Mouse (Mus musculus) hindbrain, embryonic 10.5 days (tissue): ENCODE results near the gene Cyp2s1. TPM values are rescaled to one million over a fixed set of nuclear protein-coding genes. Genes with fewer than 3 reads are reported as not detected.

Source experiments
- DNase-seq: peaks from one replicate; pipeline ENCODE4 v3.0.0-alpha.2; 2017; ENCODE audit warnings: low spot score
- H3K27ac ChIP-seq: fragments of 300-500 bp; sonication (generic); 2 replicates; pipeline ENCODE4 v1.5.1; 2016; ENCODE audit warnings: mild to moderate bottlenecking, moderate library complexity
- H3K27me3 ChIP-seq: fragments of 300-500 bp; sonication (generic); 2 replicates; pipeline ENCODE4 v1.6.1; 2016; ENCODE audit warnings: mild to moderate bottlenecking; ENCODE audit not compliant: poor library complexity, insufficient read depth, severe bottlenecking
- H3K36me3 ChIP-seq: fragments of 300-500 bp; sonication (generic); 2 replicates; pipeline ENCODE4 v1.6.1; 2016; ENCODE audit warnings: mild to moderate bottlenecking, moderate library complexity
- H3K4me1 ChIP-seq: fragments of 300-500 bp; sonication (generic); replicated peaks from 2 replicates; pipeline ENCODE4 v1.6.1; 2016; ENCODE audit warnings: mild to moderate bottlenecking
- H3K4me3 ChIP-seq: fragments of 300-500 bp; sonication (generic); 2 replicates; pipeline ENCODE4 v1.5.1; 2016; ENCODE audit warnings: mild to moderate bottlenecking, moderate library complexity
- H3K9me3 ChIP-seq: fragments of 300-500 bp; sonication (generic); 2 replicates; pipeline ENCODE4 v1.6.1; 2016; ENCODE audit warnings: mild to moderate bottlenecking, moderate library complexity
- WGBS: fragments of 180-500 bp; shearing (Covaris S2); methylation state at CpG from one replicate; pipeline ENCODE4 v1.1.7; 2016; 5-methylcytosine and 5-hydroxymethylcytosine counted together
- polyA plus RNA-seq: library from polyadenylated mRNA; unstranded; fragments of >200 nt; fragmentation: Nextera tagmentation; extraction: Ambion mirVana; gene quantifications from 2 replicates; pipeline ENCODE4 v1.2.1, GENCODE M21; 2016

Cyp2s1 gene
- 0.44 and 0.46 TPM in 2 replicates for polyA plus RNA-seq

DNA sequence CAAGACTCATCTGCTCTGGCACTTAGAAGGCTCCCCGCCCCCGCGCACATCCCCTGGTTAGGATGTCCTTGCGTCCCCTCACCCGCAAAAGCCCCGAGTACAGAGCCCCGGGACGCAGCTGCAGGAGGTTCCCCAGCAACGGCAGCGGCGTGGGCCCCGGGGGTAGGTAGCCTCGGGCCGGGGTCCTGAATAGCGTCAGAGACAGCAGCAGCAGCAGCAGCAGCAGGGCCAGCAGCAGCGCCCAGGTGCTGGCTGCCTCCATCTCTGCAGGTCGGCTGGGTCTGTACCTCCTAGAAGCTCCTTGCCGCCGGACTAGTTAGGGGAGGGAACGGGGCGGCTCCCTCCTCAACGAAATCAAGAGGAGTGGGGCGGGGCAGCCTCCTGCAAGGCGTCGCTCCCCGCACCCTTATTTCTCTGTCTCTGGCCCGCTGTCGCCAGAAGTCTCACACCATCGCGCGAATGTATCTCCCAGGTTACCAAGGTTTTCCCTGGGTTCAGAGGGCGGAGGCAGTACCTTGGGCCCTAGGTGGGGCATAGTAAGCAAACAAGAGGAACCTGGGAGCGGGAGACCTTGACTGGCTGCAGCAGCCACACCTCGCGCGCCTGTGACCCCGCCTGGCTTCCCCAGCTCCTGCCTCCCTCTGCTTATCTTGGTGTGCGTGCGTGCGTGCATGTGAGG lies at the start of gene Cyp2s1:
Gene Cyp2s1 (minus strand): TSS at position 673 of the 679 bp plus-strand sequence.
- H3K36me3 ChIP-seq = no peaks in the 10 kb centered on the region
- peaks cover 33% of the 10 kb centered on the region for H3K27me3 ChIP-seq
- DNase-seq = peak; percentile 39
- peak within 1 kb of the TSS; percentile 53 for H3K27ac ChIP-seq
- under 1% methylated on average over 40 of the region's 40 CpGs for WGBS
- H3K4me3 ChIP-seq = peak within 1 kb of the TSS; percentile 58
- H3K9me3 ChIP-seq = no peaks in the 10 kb centered on the region
- H3K4me1 ChIP-seq = peaks cover 16% of the 10 kb centered on the region

GRCm38 (mm10) chr7:25864861-25865260 lies 48.1 kb upstream of the Cyp2s1 start:
- peaks cover 18% of the 10 kb centered on the region for H3K9me3 ChIP-seq
- DNase-seq = no peak
- no peak overlapping the region for H3K27ac ChIP-seq
- H3K4me1 ChIP-seq = peaks cover 3% of the 10 kb centered on the region; the same call in 1 of the 2 replicates
- no peaks in the 10 kb centered on the region for H3K27me3 ChIP-seq
- 41% methylated on average over 5 of the region's 5 CpGs for WGBS
- no peaks in the 10 kb centered on the region for H3K36me3 ChIP-seq
- no peak overlapping the region for H3K4me3 ChIP-seq

- H3K9me3 ChIP-seq = peaks cover 18% of the 10 kb centered on the region
- WGBS = 90% methylated on average over 3 of the region's 3 CpGs
Observed at GRCm38 (mm10) chr7:25863756-25864155, 47.0 kb upstream of the Cyp2s1 start.

DNA sequence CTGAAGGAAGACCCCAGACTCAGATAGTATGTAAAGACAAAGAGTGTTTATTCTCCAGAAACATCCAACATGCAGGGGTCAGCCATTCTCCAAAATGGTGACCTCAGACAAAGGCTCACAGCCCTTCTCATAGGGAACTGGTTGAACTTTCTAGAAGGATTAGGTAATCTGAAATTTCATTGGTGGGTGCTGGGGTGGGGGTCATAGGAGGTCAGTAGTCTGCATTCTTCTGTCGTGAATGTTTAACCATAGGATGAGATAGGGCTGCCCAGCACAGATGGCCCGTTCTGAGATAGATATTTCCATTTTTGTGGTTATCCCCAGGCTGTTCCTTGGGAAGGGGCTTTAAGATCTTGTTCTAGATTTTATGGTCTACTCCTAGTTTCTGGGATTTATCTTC lies 45.7 kb upstream of the Cyp2s1 start:
- no peaks in the 10 kb centered on the region for H3K36me3 ChIP-seq
- DNase-seq = no peak
- H3K27ac ChIP-seq = no peak overlapping the region
- WGBS = 90% methylated on average over 2 of the region's 2 CpGs
- peaks cover 4% of the 10 kb centered on the region; the same call in 1 of the 2 replicates for H3K4me1 ChIP-seq
- H3K4me3 ChIP-seq = no peak overlapping the region
- H3K9me3 ChIP-seq = peaks cover 5% of the 10 kb centered on the region; the same call in 1 of the 2 replicates
- no peaks in the 10 kb centered on the region for H3K27me3 ChIP-seq

More at GRCm38 (mm10) chr7:25863756-25864155, 47.0 kb upstream of the Cyp2s1 start:
- H3K4me1 ChIP-seq = peaks cover 4% of the 10 kb centered on the region; the same call in 1 of the 2 replicates
- no peak overlapping the region for H3K27ac ChIP-seq
- H3K27me3 ChIP-seq = no peaks in the 10 kb centered on the region
- DNase-seq = no peak
- no peaks in the 10 kb centered on the region for H3K36me3 ChIP-seq
- no peak overlapping the region for H3K4me3 ChIP-seq

DNA sequence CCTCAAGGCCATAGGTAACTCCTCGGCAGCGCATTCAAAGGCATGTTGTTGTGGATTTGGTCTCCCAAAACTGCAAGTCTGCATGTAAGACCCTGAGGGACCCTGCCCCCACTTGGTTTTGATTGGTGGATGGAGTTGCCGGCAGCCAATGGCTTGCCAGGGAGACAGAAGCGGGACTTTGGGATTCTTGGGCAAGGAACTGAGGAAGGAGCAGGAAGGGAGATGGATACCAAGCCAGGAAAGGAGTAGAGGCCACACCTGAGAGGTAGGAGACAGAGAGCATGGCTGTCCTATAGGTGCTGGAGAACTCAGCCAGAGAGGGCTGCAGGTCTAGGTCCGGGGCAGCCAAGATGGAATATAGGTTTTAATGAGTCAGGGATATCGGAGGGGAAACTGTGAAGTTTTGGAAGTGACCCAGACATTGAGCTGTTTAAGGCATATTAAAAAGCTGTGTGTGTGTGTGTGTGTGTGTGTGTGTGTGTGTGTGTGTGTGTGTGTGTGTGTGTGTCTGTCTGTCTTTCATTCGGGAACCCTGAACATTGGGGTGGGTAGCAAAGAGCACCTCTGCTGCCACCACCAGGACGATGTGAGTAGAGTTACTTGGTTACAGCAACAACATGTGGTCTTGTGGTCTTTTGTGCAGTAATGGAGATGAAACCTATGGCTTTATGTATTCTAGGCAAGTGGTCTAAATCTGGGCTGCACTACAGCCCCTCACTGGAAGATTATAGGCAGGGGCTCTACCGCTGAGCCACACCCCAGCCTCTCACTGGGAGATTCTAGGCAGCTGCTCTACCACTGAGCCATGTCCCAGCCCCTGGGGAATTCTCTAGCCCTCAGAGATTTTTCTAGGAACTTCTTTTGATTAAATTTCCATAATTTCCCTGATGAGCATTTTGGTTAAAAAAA lies 43.5 kb upstream of the Cyp2s1 start:
- Histone ChIP-seq H3K9me3 (no peaks in the 10 kb centered on the region), H3K36me3 (no peaks in the 10 kb centered on the region), H3K4me3 (peak overlapping the region; percentile 46), H3K4me1 (peaks cover 4% of the 10 kb centered on the region; the same call in 1 of the 2 replicates), H3K27me3 (no peaks in the 10 kb centered on the region), H3K27ac (no peak overlapping the region; the same call in 1 of the 2 replicates)
- 18% methylated on average over 9 of the region's 9 CpGs for WGBS
- peak; percentile 63 for DNase-seq

DNA sequence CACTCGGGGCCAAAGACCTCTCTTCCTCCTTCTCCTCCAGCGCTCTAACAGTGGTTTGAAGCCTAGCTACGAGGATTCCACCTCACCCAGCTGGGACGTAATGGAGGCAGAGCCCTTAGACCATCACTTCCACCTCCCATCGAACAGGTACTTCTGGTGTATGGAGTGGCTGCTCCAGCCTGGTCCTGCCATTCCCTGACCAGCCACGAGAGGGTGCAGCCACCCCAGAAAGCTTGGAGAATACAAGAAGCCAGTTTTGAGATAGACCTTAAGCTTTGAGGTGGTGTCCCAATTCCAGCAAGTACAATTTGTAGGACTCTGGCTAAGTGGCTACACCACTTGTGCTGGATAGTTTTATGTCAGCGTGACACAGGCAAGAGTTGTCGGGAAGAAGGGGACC lies 38.4 kb upstream of the Cyp2s1 start:
- peak; percentile 53 for DNase-seq
- WGBS = 32% methylated on average over 8 of the region's 8 CpGs

GRCm38 (mm10) chr7:25848444-25848812 lies 31.7 kb upstream of the Cyp2s1 start:
- Histone ChIP-seq H3K9me3 (no peaks in the 10 kb centered on the region), H3K36me3 (no peaks in the 10 kb centered on the region), H3K27me3 (no peaks in the 10 kb centered on the region), H3K27ac (peak overlapping the region; percentile 79), H3K4me1 (no peaks in the 10 kb centered on the region), H3K4me3 (peak overlapping the region; percentile 51)
- 26% methylated on average over 11 of the region's 11 CpGs for WGBS
- DNase-seq = no peak

More for the DNA sequence above, 38.4 kb upstream of the Cyp2s1 start:
- H3K36me3 ChIP-seq = no peaks in the 10 kb centered on the region
- peaks cover 4% of the 10 kb centered on the region; the same call in 1 of the 2 replicates for H3K4me1 ChIP-seq
- H3K9me3 ChIP-seq = no peaks in the 10 kb centered on the region
- no peak overlapping the region for H3K27ac ChIP-seq
- H3K4me3 ChIP-seq = no peak overlapping the region
- no peaks in the 10 kb centered on the region for H3K27me3 ChIP-seq

DNA sequence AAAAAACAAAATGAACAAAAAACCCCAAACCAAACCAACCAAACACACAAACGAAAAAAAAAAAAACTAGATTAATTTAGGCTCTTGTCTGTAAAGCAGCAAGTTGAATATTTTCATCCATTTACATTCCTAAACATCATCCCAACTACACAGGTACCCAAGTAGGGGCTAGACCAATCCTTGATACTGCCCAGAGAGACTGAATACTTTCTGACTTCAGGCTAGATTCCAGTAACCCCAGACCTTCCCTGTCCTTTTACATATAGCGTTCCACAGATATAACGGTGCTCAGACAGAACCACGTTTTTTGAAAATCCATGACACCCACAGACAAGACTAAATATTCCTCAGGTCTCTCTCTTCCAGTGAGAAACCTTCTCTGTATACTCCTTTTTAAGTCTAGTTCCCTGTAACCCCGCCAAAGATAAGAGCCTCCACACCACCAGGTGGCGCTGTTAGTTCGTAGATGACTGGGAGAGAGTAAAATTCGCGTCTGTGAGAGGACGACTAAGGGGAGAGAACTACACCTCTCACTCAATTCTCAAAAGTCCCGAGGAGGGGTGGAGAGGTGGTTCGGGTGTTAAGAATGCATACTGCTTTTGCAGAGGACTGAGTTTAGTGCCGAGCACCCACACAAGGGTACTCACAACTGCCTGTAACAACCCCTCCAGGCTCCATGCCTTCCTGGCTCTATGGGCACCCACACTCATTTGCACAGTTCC lies 31.2 kb upstream of the Cyp2s1 start:
- peak; percentile 88 for DNase-seq
- Histone ChIP-seq H3K4me1 (no peaks in the 10 kb centered on the region), H3K36me3 (no peaks in the 10 kb centered on the region), H3K4me3 (peak overlapping the region; percentile 51), H3K27me3 (no peaks in the 10 kb centered on the region), H3K9me3 (no peaks in the 10 kb centered on the region), H3K27ac (peak overlapping the region; percentile 79)
- 11% methylated on average over 13 of the region's 13 CpGs for WGBS

- Histone ChIP-seq H3K4me1 (no peaks in the 10 kb centered on the region), H3K4me3 (no peak overlapping the region), H3K36me3 (no peaks in the 10 kb centered on the region), H3K9me3 (no peaks in the 10 kb centered on the region), H3K27ac (no peak overlapping the region), H3K27me3 (no peaks in the 10 kb centered on the region)
- 78% methylated on average over 3 of the region's 3 CpGs for WGBS
- DNase-seq = no peak
Observed at GRCm38 (mm10) chr7:25844885-25845284, 28.2 kb upstream of the Cyp2s1 start.

DNA sequence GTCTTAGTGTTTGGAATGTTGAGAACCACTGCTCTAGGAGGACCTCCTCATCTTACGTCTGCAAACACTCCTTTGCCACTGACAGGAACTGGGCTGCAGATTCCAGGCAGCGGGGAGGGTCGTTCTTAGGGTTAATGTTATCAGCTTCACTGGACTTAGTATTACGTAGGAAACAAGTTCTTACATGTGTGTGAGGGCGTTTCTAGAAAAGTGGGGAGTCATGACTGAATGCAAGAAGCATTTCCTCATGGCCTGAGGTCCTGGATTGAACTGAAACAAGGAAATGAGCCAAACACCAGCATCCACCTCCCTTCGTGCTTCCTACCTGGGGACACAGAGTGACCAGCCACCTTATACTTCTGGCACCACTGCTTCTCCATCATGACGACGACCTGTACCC lies 27.7 kb upstream of the Cyp2s1 start:
- Histone ChIP-seq H3K4me1 (no peaks in the 10 kb centered on the region), H3K36me3 (no peaks in the 10 kb centered on the region), H3K27ac (no peak overlapping the region), H3K9me3 (no peaks in the 10 kb centered on the region), H3K27me3 (no peaks in the 10 kb centered on the region), H3K4me3 (no peak overlapping the region)
- 78% methylated on average over 8 of the region's 8 CpGs for WGBS
- no peak for DNase-seq

GRCm38 (mm10) chr7:25843492-25843891 lies 26.8 kb upstream of the Cyp2s1 start:
- Histone ChIP-seq H3K36me3 (no peaks in the 10 kb centered on the region), H3K9me3 (no peaks in the 10 kb centered on the region), H3K4me3 (no peak overlapping the region), H3K27me3 (no peaks in the 10 kb centered on the region), H3K4me1 (no peaks in the 10 kb centered on the region), H3K27ac (no peak overlapping the region)
- DNase-seq = no peak
- 21% methylated on average over 2 of the region's 2 CpGs for WGBS

DNA sequence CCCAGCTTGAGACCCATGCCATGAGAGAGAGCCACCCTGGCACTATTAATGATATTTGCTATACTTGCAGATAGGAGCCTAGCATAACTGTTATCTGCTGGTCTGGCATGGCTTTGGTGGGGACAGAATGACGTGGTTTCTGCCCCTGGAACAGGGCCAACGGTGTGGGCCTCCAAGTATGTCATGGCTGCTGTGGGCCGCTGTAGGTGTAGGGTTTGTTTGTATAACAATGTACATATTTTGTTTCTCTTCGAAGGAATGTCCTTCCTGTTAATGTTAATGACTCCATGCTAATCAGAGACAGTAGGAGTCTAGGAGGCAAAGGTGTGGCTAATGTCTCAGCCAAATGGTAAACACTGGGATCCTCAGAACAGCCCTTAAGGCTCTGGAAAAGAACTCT lies 24.2 kb upstream of the Cyp2s1 start:
- H3K4me1 ChIP-seq = no peaks in the 10 kb centered on the region
- H3K27ac ChIP-seq = no peak overlapping the region
- WGBS = 82% methylated on average over 4 of the region's 4 CpGs
- H3K9me3 ChIP-seq = no peaks in the 10 kb centered on the region
- DNase-seq = no peak
- no peaks in the 10 kb centered on the region for H3K36me3 ChIP-seq
- H3K27me3 ChIP-seq = no peaks in the 10 kb centered on the region
- no peak overlapping the region for H3K4me3 ChIP-seq
